Mouse (Mus musculus) neural tube, embryonic 13.5 days (tissue): Measurements from ENCODE around the gene Ctla4. TPM values are rescaled to one million over a fixed set of nuclear protein-coding genes. Genes with fewer than 3 reads are reported as not detected.

Experiments
- ATAC-seq: fragments of 200-750 bp; cut with Nextera tagmentation; 2 replicates; pipeline ENCODE4 v1.8.0; 2017; ENCODE audit warnings: low read depth, mild to moderate bottlenecking, moderate TSS enrichment, moderate library complexity
- H3K27ac ChIP-seq: fragments of 300-500 bp; sonication (generic); replicated peaks from 2 replicates; pipeline ENCODE4 v1.5.1; 2015; ENCODE audit warnings: moderate library complexity, mild to moderate bottlenecking, inconsistent platforms
- H3K27me3 ChIP-seq: fragments of 300-500 bp; sonication (generic); 2 replicates; pipeline ENCODE4 v1.6.1; 2015; ENCODE audit warnings: mild to moderate bottlenecking, inconsistent platforms
- H3K36me3 ChIP-seq: fragments of 300-500 bp; sonication (generic); 2 replicates; pipeline ENCODE4 v1.6.1; 2015; ENCODE audit warnings: mild to moderate bottlenecking, inconsistent platforms
- H3K4me1 ChIP-seq: fragments of 300-500 bp; sonication (generic); replicated peaks from 2 replicates; pipeline ENCODE4 v1.6.1; 2015; ENCODE audit warnings: inconsistent platforms
- H3K4me2 ChIP-seq: fragments of 300-500 bp; sonication (generic); 2 replicates; pipeline ENCODE4 v1.6.1; 2015; ENCODE audit warnings: inconsistent platforms, mild to moderate bottlenecking, moderate library complexity
- H3K4me3 ChIP-seq: fragments of 300-500 bp; sonication (generic); 2 replicates; pipeline ENCODE4 v1.5.1; 2015; ENCODE audit warnings: mild to moderate bottlenecking, inconsistent platforms
- H3K9ac ChIP-seq: fragments of 300-500 bp; sonication (generic); 2 replicates; pipeline ENCODE4 v1.6.1; 2015; ENCODE audit warnings: moderate library complexity, mild to moderate bottlenecking, inconsistent platforms
- H3K9me3 ChIP-seq: fragments of 300-500 bp; sonication (generic); 2 replicates; pipeline ENCODE4 v1.6.1; 2016; ENCODE audit warnings: inconsistent platforms
- WGBS: fragments of 180-500 bp; shearing (Covaris S2); methylation state at CpG from one replicate; pipeline ENCODE4 v1.1.7; 2015; 5-methylcytosine and 5-hydroxymethylcytosine counted together
- polyA plus RNA-seq: library from polyadenylated mRNA; unstranded; fragments of >200 nt; fragmentation: Nextera tagmentation; extraction: Ambion mirVana; gene quantifications from 2 replicates; pipeline ENCODE4 v1.2.1, GENCODE M21; 2015

Gene Ctla4
- polyA plus RNA-seq = not detected in 2 replicates

GRCm38 (mm10) chr1:60886981-60887380 is at the start of gene Ctla4:
Gene Ctla4 (plus strand): TSS chr1:60887000.
- 89% methylated on average over 7 of the region's 7 CpGs for WGBS
- Histone ChIP-seq H3K4me3 (no peak within 1 kb of the TSS), H3K27ac (no peak within 1 kb of the TSS), H3K27me3 (no peaks in the 10 kb centered on the region), H3K9ac (no peak within 1 kb of the TSS), H3K4me1 (no peaks in the 10 kb centered on the region), H3K36me3 (no peaks in the 10 kb centered on the region), H3K9me3 (no peaks in the 10 kb centered on the region), H3K4me2 (no peak within 1 kb of the TSS)
- no peak for ATAC-seq

- no peak overlapping the region for H3K4me3 ChIP-seq
- no peaks in the 10 kb centered on the region for H3K4me1 ChIP-seq
- H3K36me3 ChIP-seq = no peaks in the 10 kb centered on the region
- 88% methylated on average over 1 of the region's 1 CpGs for WGBS
- H3K4me2 ChIP-seq = no peak overlapping the region
- H3K9me3 ChIP-seq = no peaks in the 10 kb centered on the region
- no peak overlapping the region for H3K9ac ChIP-seq
- ATAC-seq = no peak
- H3K27ac ChIP-seq = no peak overlapping the region
- H3K27me3 ChIP-seq = no peaks in the 10 kb centered on the region
These were observed 47.6 kb upstream of the Ctla4 start for GRCm38 (mm10) chr1:60839161-60839560.

GRCm38 (mm10) chr1:60845318-60846060 is 41.3 kb upstream of the Ctla4 start:
- WGBS = 88% methylated on average over 6 of the region's 7 CpGs
- H3K36me3 ChIP-seq = no peaks in the 10 kb centered on the region

GRCm38 (mm10) chr1:60846616-60847275 is 40.1 kb upstream of the Ctla4 start:
- no peak overlapping the region for H3K27ac ChIP-seq
- peaks cover 12% of the 10 kb centered on the region for H3K4me1 ChIP-seq
- H3K4me3 ChIP-seq = no peak overlapping the region
- H3K36me3 ChIP-seq = no peaks in the 10 kb centered on the region
- ATAC-seq = no peak
- H3K9me3 ChIP-seq = no peaks in the 10 kb centered on the region
- WGBS = 63% methylated on average over 4 of the region's 4 CpGs
- H3K4me2 ChIP-seq = no peak overlapping the region
- H3K9ac ChIP-seq = no peak overlapping the region
- H3K27me3 ChIP-seq = no peaks in the 10 kb centered on the region

More at GRCm38 (mm10) chr1:60845318-60846060, 41.3 kb upstream of the Ctla4 start:
- Histone ChIP-seq H3K4me3 (no peak overlapping the region), H3K9ac (no peak overlapping the region), H3K27ac (no peak overlapping the region), H3K9me3 (no peaks in the 10 kb centered on the region), H3K4me2 (no peak overlapping the region), H3K27me3 (no peaks in the 10 kb centered on the region), H3K4me1 (no peaks in the 10 kb centered on the region)
- no peak for ATAC-seq

- Histone ChIP-seq H3K4me2 (no peak overlapping the region), H3K36me3 (no peaks in the 10 kb centered on the region), H3K9ac (no peak overlapping the region), H3K27me3 (no peaks in the 10 kb centered on the region), H3K27ac (no peak overlapping the region), H3K4me1 (peaks cover 24% of the 10 kb centered on the region), H3K4me3 (no peak overlapping the region), H3K9me3 (no peaks in the 10 kb centered on the region)
- whole genome bisulfite sequencing = 90% methylated on average over 2 of the region's 2 CpGs
- no peak for ATAC-seq
These were observed 37.7 kb upstream of the Ctla4 start for GRCm38 (mm10) chr1:60849112-60849511.

GRCm38 (mm10) chr1:60849816-60850215 is 37.0 kb upstream of the Ctla4 start:
- no peak for ATAC-seq
- Histone ChIP-seq H3K27me3 (no peaks in the 10 kb centered on the region), H3K4me2 (no peak overlapping the region), H3K27ac (no peak overlapping the region), H3K9ac (no peak overlapping the region), H3K36me3 (no peaks in the 10 kb centered on the region), H3K4me3 (no peak overlapping the region), H3K4me1 (peaks cover 24% of the 10 kb centered on the region), H3K9me3 (no peaks in the 10 kb centered on the region)
- WGBS = 89% methylated on average over 4 of the region's 4 CpGs

GRCm38 (mm10) chr1:60851041-60851781 is 35.6 kb upstream of the Ctla4 start:
- H3K4me3 ChIP-seq = no peak overlapping the region
- peaks cover 24% of the 10 kb centered on the region for H3K4me1 ChIP-seq
- H3K9ac ChIP-seq = no peak overlapping the region
- H3K36me3 ChIP-seq = no peaks in the 10 kb centered on the region
- H3K27ac ChIP-seq = peak overlapping the region; percentile 50
- WGBS = 16% methylated on average over 8 of the region's 8 CpGs
- ATAC-seq = peak; percentile 69
- H3K4me2 ChIP-seq = no peak overlapping the region
- no peaks in the 10 kb centered on the region for H3K27me3 ChIP-seq
- no peaks in the 10 kb centered on the region for H3K9me3 ChIP-seq

- Histone ChIP-seq H3K4me2 (no peak overlapping the region), H3K27ac (no peak overlapping the region), H3K9me3 (no peaks in the 10 kb centered on the region), H3K27me3 (no peaks in the 10 kb centered on the region), H3K4me1 (peaks cover 24% of the 10 kb centered on the region), H3K4me3 (no peak overlapping the region), H3K9ac (no peak overlapping the region), H3K36me3 (no peaks in the 10 kb centered on the region)
- 46% methylated on average over 10 of the region's 10 CpGs for WGBS
- no peak; the same call in 1 of the 2 replicates for ATAC-seq
These were observed 34.6 kb upstream of the Ctla4 start for GRCm38 (mm10) chr1:60852075-60852769.

- WGBS = 80% methylated on average over 6 of the region's 6 CpGs
- peaks cover 27% of the 10 kb centered on the region for H3K4me1 ChIP-seq
- H3K27ac ChIP-seq = no peak overlapping the region
- H3K9me3 ChIP-seq = no peaks in the 10 kb centered on the region
- H3K27me3 ChIP-seq = no peaks in the 10 kb centered on the region
- no peaks in the 10 kb centered on the region for H3K36me3 ChIP-seq
- no peak overlapping the region for H3K9ac ChIP-seq
- ATAC-seq = no peak
- H3K4me3 ChIP-seq = no peak overlapping the region
- H3K4me2 ChIP-seq = no peak overlapping the region
These were observed 34.0 kb upstream of the Ctla4 start for GRCm38 (mm10) chr1:60852770-60853147.

- no peak for ATAC-seq
- no peak overlapping the region for H3K4me3 ChIP-seq
- no peak overlapping the region for H3K27ac ChIP-seq
- H3K4me2 ChIP-seq = no peak overlapping the region
- H3K9me3 ChIP-seq = no peaks in the 10 kb centered on the region
- no peak overlapping the region for H3K9ac ChIP-seq
- peaks cover 33% of the 10 kb centered on the region for H3K4me1 ChIP-seq
- H3K36me3 ChIP-seq = no peaks in the 10 kb centered on the region
- H3K27me3 ChIP-seq = no peaks in the 10 kb centered on the region
- WGBS = 49% methylated on average over 7 of the region's 7 CpGs
These were observed 33.4 kb upstream of the Ctla4 start for GRCm38 (mm10) chr1:60853330-60853956.

- WGBS = 82% methylated on average over 5 of the region's 5 CpGs
These were observed 32.8 kb upstream of the Ctla4 start for GRCm38 (mm10) chr1:60853991-60854390.

More at GRCm38 (mm10) chr1:60853991-60854390, 32.8 kb upstream of the Ctla4 start:
- H3K9ac ChIP-seq = no peak overlapping the region
- H3K9me3 ChIP-seq = no peaks in the 10 kb centered on the region
- no peaks in the 10 kb centered on the region for H3K27me3 ChIP-seq
- H3K4me3 ChIP-seq = no peak overlapping the region
- no peak overlapping the region for H3K4me2 ChIP-seq
- ATAC-seq = no peak
- H3K4me1 ChIP-seq = peaks cover 33% of the 10 kb centered on the region
- H3K27ac ChIP-seq = no peak overlapping the region
- no peaks in the 10 kb centered on the region for H3K36me3 ChIP-seq
